Mouse (Mus musculus): ENCODE results near the gene Gm2956. TPM values are rescaled to one million over a fixed set of nuclear protein-coding genes. Genes with fewer than 3 reads are reported as not detected.
"Not testable (repeated sequence)": the region's sequence is repeated elsewhere in the genome, so short reads cannot be mapped to it uniquely, and the experiment has no call there.

The Gm2956 gene
- polyA plus RNA-seq (2014; fragmentation: Nextera tagmentation; extraction: Ambion mirVana): not detected in 2 replicates

GRCm38 (mm10) chr14:3332087-3332677 is at the start of gene Gm2956:
Gene Gm2956, plus strand, starts transcription at chr14:3332627.
- not testable (repeated sequence) for H3K27ac ChIP-seq (ENCODE audit: low read depth, low read length); ATAC-seq (ENCODE audit: low FRiP score, low TSS enrichment); H3K36me3 ChIP-seq (ENCODE audit: control insufficient read depth, insufficient read depth, low read length); H3K9ac ChIP-seq (ENCODE audit: low read depth, low read length); H3K27me3 ChIP-seq (ENCODE audit: control insufficient read depth, insufficient read depth, low read length); H3K9me3 ChIP-seq (ENCODE audit: control insufficient read depth, low read length); H3K4me1 ChIP-seq (ENCODE audit: control insufficient read depth, insufficient read depth, low read length)
- peak within 1 kb of the TSS; percentile 24 for H3K4me3 ChIP-seq (ENCODE audit: low read length)
- peak within 1 kb of the TSS; percentile 47 for H3K4me2 ChIP-seq (replicated peaks; ENCODE audit: low read depth, low read length)
- WGBS: 0% methylated on average over 2 of the region's 37 CpGs

DNA sequence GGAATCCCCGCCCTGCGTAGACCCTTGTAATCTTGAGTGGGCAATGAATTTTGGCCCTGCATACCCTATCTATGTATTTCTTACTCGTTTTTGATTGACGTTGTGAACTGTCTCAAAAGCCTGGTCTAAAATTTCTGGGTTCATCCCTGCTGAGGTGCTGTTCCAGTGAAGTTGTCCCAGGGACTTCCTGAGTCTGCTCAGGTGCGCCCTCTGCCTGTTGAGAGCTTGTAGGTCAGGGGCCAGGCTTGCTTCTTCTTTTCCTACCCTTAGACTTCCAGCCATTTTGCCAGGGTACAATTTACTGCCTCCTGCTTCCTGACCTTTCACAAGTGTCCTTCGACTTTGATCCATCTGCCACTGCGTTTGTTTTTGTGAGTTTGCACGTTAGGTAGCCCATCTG is 979 bp downstream of the Gm2956 start:
- not testable (repeated sequence) for H3K9me3 ChIP-seq (ENCODE audit: control insufficient read depth, low read length); ATAC-seq (ENCODE audit: low FRiP score, low TSS enrichment); H3K4me2 ChIP-seq (replicated peaks; ENCODE audit: low read depth, low read length); H3K36me3 ChIP-seq (ENCODE audit: control insufficient read depth, insufficient read depth, low read length); H3K27ac ChIP-seq (ENCODE audit: low read depth, low read length); H3K9ac ChIP-seq (ENCODE audit: low read depth, low read length); H3K27me3 ChIP-seq (ENCODE audit: control insufficient read depth, insufficient read depth, low read length); H3K4me3 ChIP-seq (ENCODE audit: low read length); H3K4me1 ChIP-seq (ENCODE audit: control insufficient read depth, insufficient read depth, low read length)
- 1% methylated on average over 4 of the region's 8 CpGs for WGBS

- not testable (repeated sequence) for H3K9ac ChIP-seq (ENCODE audit: low read depth, low read length); H3K4me3 ChIP-seq (ENCODE audit: low read length); H3K27ac ChIP-seq (ENCODE audit: low read depth, low read length); H3K36me3 ChIP-seq (ENCODE audit: control insufficient read depth, insufficient read depth, low read length); ATAC-seq (ENCODE audit: low FRiP score, low TSS enrichment); H3K9me3 ChIP-seq (ENCODE audit: control insufficient read depth, low read length); H3K4me2 ChIP-seq (replicated peaks; ENCODE audit: low read depth, low read length); H3K4me1 ChIP-seq (ENCODE audit: control insufficient read depth, insufficient read depth, low read length); H3K27me3 ChIP-seq (ENCODE audit: control insufficient read depth, insufficient read depth, low read length)
- WGBS: no CpG with 5 or more reads among the region's 2 CpGs
Measured at GRCm38 (mm10) chr14:3394793-3395192, 62.4 kb downstream of the Gm2956 start, which contains the start of gene Gm10413. Gene Gm10413, plus strand, starts transcription at chr14:3395093.

Other genes with a start within 250 kb of the Gm2956 start
- gene Gm10340, start 198.6 kb upstream of the Gm2956 start, polyA plus RNA-seq (2014; fragmentation: Nextera tagmentation; extraction: Ambion mirVana): not detected in 2 replicates
- not detected in 2 replicates for gene Gm5795, start 144.4 kb upstream of the Gm2956 start, polyA plus RNA-seq (2014; fragmentation: Nextera tagmentation; extraction: Ambion mirVana)
- 4.8 and 5.4 TPM in 2 replicates for gene D830030K20Rik, start 124.1 kb upstream of the Gm2956 start, polyA plus RNA-seq (2014; fragmentation: Nextera tagmentation; extraction: Ambion mirVana)
- not detected in 2 replicates for gene Gm10413, start 62.5 kb downstream of the Gm2956 start, polyA plus RNA-seq (2014; fragmentation: Nextera tagmentation; extraction: Ambion mirVana)
- 0.70 and 0.84 TPM in 2 replicates for gene Gm10409, start 80.0 kb downstream of the Gm2956 start, polyA plus RNA-seq (2014; fragmentation: Nextera tagmentation; extraction: Ambion mirVana)
- 0.71 and 0.85 TPM in 2 replicates for gene Gm3005, start 95.5 kb downstream of the Gm2956 start, polyA plus RNA-seq (2014; fragmentation: Nextera tagmentation; extraction: Ambion mirVana)
- gene Gm10408, start 116.8 kb downstream of the Gm2956 start, polyA plus RNA-seq (2014; fragmentation: Nextera tagmentation; extraction: Ambion mirVana): not detected in 2 replicates